Mouse (Mus musculus) MEL (cell line): Measurements from ENCODE around the gene Ezh1.
"Not testable (repeated sequence)": the region's sequence is repeated elsewhere in the genome, so short reads cannot be mapped to it uniquely, and the experiment has no call there.

ENCODE experiments used
- CHD1 ChIP-seq: IDR thresholded peaks from 2 replicates; pipeline ENCODE4 v1.6.1; 2012; ENCODE audit warnings: low read depth, mild to moderate bottlenecking, inconsistent platforms, low read length, improper control_type of control experiment
- HCFC1 ChIP-seq: IDR thresholded peaks from 2 replicates; pipeline ENCODE4 v1.6.1; 2012; ENCODE audit warnings: low read depth, mild to moderate bottlenecking, inconsistent platforms, low read length, improper control_type of control experiment, moderate library complexity
- POLR2A ChIP-seq, 2 experiments: IDR thresholded peaks; 2 replicates each; pipeline ENCODE4 v1.6.1; 2011 to 2012; ENCODE audit warnings: low read length in 2 of 2, mild to moderate bottlenecking in 2 of 2, control low read depth in 1 of 2, improper control_type of control experiment in 1 of 2, low read depth in 1 of 2, moderate library complexity in 1 of 2; ENCODE audit not compliant: control insufficient read depth in 1 of 2, insufficient read depth in 1 of 2, poor library complexity in 1 of 2
- UBTF ChIP-seq: IDR thresholded peaks from 2 replicates; pipeline ENCODE4 v1.6.1; 2012; ENCODE audit warnings: low read depth, mild to moderate bottlenecking, inconsistent platforms, low read length, improper control_type of control experiment, moderate library complexity, borderline replicate concordance; ENCODE audit not compliant: insufficient read depth

DNA sequence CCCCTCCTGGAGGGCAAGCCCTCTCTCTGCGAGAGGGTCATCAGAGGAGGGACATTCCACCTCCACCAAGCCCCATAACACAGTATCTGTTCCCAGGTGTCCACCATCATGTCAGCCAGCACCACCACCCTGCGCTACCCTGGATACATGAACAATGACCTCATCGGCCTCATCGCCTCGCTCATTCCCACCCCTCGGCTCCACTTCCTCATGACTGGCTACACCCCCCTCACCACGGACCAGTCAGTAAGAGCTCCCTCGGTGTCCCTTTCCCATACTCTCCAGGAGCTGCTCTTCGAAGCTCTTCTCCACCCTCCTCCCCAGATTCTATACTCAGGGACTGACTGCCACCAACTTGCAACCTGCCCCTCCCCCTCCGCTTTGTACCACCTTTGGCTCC lies 66.1 kb downstream of the Ezh1 start:
- not testable (repeated sequence) for TF ChIP-seq POLR2A (IDR thresholded peaks at IDR 0.05; ENCODE audit: control insufficient read depth in 1 of 2, insufficient read depth in 1 of 2, low read depth in 1 of 2, low read length in 2 of 2, poor library complexity in 1 of 2); CHD1; UBTF; HCFC1
